Mouse (Mus musculus) spleen, adult 18-20 months (tissue): ENCODE results near the gene Tspyl1.
A peak's percentile ranks its signal among the peaks of the same experiment; 100 is the strongest.
"Not testable (repeated sequence)": the region's sequence is repeated elsewhere in the genome, so short reads cannot be mapped to it uniquely, and the experiment has no call there.

ENCODE experiments used
- DNase-seq, 2 experiments: peaks; one replicate each; pipeline ENCODE4 v3.0.0; 2022; ENCODE audit warnings: mixed read lengths in 2 of 2

Tspyl1 gene

DNA sequence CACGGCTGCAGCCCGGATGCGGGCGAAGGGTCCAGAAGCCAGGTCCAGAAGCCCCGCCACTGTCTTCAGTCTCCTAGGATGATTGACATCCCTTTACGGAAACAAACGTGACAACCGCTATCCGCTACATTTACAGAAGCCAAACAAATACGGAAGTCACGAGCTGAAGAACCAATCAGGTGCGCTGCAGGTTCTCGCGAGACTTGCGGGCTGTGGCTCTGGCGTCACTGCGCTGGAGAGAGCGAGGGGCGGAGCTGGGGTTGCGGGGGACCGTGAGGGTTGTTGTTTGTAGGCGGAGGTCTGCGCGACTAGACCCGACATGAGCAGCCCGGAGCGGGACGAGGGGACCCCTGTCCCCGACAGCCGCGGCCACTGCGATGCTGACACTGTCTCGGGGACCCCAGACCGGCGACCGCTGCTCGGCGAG, at the start of gene Tspyl1:
Gene Tspyl1 (plus strand): TSS at position 229 of the 427 bp plus-strand sequence.
- DNase-seq: peak; percentile 96 to 97

DNA sequence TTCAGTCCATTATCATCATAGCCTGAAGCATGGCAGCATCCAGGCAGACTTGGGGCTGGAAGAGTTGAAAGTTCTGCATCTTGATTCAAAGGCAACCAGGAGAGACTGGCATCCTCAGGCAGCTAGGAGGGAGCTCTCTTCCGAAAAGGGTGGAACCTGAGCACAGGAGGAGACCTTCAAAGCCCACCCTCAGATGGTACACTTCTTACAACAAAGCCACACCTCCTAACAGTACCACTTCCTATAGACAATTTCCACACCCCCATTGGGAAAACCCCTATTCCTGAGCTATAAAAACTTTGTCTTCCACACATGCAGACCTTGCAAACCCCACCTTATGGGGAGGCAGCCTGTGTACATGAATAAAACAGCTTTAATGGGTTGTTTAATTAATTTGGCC, 48.6 kb upstream of the Tspyl1 start:
- no peak for DNase-seq

DNA sequence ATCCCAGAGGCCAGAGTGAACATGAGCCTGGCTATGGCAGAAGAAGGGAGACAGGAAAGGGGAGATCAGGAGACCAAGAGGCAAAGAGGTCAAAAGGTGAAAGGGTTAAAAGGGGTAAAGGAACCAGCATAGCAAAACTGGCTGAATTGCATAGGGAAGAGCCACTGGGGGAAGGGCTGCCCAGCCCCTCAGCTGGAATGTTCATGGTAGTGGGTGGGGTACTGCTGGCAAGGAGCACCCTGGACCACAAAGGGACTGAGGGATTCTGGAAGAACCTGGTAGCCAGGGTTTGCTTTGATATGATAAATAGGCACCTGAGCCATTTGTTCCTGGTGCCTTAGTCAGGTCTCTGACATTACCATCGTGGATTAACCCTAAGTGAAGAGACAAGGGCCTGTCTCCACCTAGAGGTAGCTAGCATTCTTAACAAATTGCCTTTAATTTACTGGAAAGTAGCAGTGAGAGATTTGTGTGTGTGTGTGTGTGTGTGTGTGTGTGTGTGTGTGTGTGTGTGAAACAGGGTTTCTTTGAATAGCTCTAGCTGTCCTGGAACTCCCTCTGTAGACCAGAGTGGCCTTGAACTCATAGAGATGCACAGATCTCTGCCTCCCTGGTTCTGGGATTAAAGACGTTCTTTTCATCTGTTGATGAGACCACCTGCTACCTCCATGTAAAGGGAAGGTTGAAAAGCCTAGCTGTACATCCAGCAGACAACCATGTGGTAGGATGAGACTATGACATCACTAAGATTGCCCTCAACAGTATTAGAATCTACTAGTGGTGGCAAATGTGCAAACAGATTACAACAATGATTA, 47.9 kb upstream of the Tspyl1 start:
- no peak for DNase-seq

- peak in 1 of 2 experiments; percentile 6 for DNase-seq
These were observed 46.6 kb upstream of the Tspyl1 start for GRCm38 (mm10) chr10:34235384-34235783.

GRCm38 (mm10) chr10:34236569-34236968, 45.4 kb upstream of the Tspyl1 start:
- DNase-seq: no peak

- DNase-seq: no peak
These were observed 43.5 kb upstream of the Tspyl1 start for GRCm38 (mm10) chr10:34238536-34238935.

DNA sequence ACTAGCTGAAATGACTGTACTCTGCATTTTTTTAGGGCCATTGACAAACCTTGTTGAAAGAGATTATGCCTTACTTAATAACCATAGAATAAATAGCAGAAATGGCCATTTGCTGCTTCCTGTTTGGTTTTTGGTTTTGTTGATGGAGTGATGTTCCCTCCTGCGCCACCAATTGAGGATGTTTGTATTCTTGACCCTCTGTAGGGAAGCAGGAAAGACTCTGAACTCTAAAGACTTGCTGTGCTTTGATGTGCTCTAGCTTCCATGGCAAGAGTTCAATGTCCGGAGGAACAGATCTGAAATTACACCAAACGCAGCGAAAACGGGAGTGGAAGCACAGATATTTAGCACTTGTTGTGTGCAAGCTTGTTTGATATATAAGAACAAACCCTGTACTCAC, 37.2 kb upstream of the Tspyl1 start:
- no peak for DNase-seq

- no peak for DNase-seq
These were observed 35.9 kb upstream of the Tspyl1 start for GRCm38 (mm10) chr10:34246106-34246505.

DNA sequence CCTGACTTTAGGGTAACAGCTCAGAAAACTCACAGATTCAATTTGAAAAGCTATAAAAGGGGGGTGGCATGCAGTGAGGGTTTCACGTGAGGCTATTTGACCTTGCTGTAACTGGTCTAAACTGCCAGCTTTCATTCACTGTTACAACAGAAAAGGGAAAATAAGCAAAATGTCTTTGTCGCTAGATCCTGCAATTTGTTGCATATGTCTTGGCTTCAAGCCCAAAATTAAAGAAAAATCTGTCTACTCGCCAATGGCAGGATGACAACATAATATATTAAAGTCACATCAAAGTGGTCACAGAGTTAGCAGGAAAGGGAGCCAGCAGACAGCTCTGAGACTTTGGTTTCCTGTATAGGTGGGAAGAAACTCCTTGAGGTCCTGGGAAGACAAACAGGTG, 34.2 kb upstream of the Tspyl1 start:
- no peak for DNase-seq

DNA sequence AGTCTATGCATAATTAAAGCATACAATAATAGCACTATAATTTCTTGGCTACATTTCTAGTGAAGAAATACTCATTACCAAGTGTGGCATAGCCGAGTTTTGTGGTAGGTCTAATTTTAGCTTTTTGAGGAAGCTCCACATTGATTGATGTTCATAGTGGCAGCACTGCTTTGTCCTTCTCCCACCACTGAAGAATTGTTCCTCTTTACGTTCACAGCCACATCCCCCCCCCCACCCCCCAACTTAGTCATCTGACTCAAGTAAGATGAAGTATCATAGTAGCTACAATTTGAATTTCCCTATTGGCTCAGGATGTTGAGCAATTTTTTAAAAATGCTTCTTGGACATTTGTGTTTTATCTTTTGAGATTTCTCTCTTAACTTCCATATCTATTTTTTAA, 32.4 kb upstream of the Tspyl1 start:
- no peak for DNase-seq

DNA sequence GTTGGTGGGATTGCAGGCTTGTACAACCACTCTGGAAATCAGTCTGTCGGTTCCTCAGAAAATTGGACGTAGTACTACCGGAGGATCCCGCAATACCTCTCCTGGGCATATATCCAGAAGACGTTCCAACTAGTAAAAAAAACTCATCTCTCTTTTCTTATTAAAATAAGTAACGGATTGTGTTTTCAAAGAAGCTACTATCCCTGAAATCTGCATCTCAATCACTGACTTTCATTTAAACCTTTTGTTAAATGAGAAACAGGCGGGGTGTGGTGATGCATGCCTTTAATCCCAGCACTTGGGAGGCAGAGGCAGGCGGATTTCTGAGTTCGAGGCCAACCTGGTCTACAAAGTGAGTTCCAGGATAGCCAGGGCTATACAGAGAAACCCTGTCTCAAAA, 29.2 kb upstream of the Tspyl1 start:
- not testable (repeated sequence) for DNase-seq

GRCm38 (mm10) chr10:34265106-34265505, 16.9 kb upstream of the Tspyl1 start:
- DNase-seq: no peak

DNA sequence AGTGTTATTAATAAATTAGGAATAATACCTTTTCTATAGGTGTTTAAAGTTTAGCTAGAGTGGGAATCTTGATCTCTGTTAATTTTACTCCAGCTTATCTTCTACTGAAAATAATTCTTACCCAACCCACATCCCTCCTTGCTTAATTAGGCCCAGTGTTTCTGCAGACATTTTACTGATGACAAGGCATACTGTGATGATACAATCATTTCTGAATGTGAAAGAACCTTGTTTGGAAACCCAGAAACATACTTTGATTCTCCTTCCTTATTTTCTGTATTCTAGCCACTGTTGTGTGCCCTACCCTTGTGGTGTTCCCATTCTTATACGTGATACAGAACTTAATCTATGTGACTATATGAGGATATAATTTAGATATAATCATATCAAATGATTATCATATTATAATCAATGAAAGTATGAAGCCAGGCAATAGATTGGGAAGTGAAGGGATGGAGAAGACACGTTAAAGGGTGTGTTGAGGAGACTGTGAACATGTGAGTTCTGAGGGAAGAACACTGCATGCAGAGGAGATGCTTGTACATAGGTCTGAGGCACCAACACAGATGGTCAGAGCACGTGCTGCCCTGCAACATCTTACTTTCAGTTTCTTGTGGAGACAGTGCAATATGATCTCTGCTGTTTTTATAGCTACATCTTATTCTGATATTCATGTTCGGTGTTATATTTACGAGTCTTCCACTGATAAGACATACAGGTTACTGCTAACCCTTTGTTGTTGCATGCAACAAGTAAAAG, 14.5 kb upstream of the Tspyl1 start:
- DNase-seq: no peak

- DNase-seq: no peak
These were observed 10.3 kb upstream of the Tspyl1 start for GRCm38 (mm10) chr10:34271681-34272080.

GRCm38 (mm10) chr10:34280591-34281175, 1.3 kb upstream of the Tspyl1 start:
- DNase-seq: no peak

DNA sequence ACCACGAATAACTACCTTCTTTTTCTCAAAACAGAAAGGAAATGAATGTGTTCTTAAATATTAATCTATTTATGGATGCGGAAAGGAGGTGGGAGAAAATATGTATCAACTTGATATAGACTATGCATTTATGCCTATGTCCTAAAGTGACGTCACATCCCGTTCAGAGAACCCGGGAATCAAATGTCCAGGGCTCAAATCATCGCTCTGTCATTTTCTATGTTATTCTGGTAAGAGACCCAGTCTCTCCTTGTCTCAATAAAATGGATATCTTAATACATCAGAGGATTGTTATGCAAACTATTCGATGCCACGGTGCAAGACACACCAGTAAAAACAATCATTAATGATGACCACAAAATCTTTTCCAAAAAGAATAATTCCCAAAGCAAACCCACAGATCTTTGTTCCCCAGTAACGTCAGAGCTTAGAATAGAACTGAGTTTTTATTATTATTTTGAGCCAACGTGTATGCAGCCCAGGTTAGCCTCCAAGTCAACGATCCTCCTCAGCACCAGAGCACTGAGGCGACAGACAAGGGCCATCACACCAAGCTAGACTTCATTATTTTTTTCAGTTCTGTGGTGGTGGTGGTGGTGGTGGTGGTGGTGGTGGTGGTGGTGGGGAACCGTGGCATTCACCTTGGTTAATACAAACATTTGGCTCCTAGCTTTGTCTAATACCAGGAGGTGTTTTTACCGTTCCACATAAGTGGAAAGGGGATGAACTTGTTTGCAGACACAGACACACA, 604 bp upstream of the Tspyl1 start:
- DNase-seq: no peak

GRCm38 (mm10) chr10:34282420-34283238, 639 bp downstream of the Tspyl1 start:
- no peak for DNase-seq

DNA sequence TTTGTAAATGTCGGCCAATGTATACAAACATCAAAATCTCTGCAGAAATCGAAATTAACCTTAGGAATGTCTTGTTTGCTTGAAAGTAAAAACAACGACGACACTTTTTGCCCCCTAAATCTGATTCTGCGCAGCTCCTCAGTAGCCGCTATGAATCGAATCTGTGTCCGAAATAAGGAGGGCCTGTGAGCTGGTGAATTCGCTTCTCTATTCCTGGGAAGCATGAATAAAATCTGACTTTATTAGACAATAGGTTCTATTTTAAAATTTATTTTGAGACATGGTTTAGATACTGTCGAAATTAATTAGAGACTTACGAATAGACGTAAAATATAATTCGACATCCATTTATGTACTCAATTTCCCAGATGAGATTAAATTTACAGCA, 14.9 kb downstream of the Tspyl1 start:
- no peak for DNase-seq

- peak; percentile 86 to 90 for DNase-seq
These were observed 15.4 kb downstream of the Tspyl1 start, which contains the start of gene Tspyl4 for GRCm38 (mm10) chr10:34297299-34297979. Gene Tspyl4, plus strand, starts transcription at chr10:34297442.

DNA sequence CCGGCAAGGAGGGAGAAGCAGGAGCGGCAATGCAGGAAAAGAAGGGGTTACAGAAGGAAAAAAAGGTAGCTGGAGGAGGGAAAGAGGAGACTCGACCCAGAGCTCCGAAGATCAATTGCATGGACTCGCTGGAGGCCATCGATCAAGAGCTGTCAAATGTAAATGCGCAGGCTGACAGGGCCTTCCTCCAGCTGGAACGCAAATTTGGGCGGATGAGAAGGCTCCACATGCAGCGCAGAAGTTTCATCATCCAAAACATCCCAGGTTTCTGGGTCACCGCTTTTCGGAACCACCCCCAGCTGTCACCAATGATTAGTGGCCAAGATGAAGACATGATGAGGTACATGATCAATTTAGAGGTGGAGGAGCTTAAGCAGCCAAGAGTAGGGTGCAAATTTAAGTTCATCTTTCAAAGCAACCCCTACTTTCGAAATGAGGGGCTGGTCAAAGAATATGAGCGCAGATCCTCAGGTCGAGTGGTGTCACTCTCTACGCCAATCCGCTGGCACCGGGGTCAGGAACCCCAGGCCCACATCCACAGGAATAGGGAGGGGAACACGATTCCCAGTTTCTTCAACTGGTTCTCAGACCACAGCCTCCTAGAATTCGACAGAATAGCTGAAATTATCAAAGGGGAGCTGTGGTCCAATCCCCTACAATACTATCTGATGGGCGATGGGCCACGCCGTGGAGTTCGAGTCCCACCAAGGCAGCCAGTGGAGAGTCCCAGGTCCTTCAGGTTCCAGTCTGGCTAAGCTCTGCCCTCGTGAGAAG, 16.2 kb downstream of the Tspyl1 start:
- no peak for DNase-seq

- DNase-seq: no peak
These were observed 18.4 kb downstream of the Tspyl1 start for GRCm38 (mm10) chr10:34300368-34300767.
